Mouse (Mus musculus) E14TG2a.4 (cell line): Measurements from ENCODE around the gene Unc45b.

ENCODE experiments used
- CTCF ChIP-seq: conservative IDR thresholded peaks from 2 replicates; pipeline ENCODE4 v1.5.1; 2014; ENCODE audit warnings: low read length
- NANOG ChIP-seq: IDR thresholded peaks from 2 replicates; pipeline ENCODE4 v1.6.1; 2014; ENCODE audit warnings: borderline replicate concordance, low read length, mixed read lengths
- POU5F1 ChIP-seq: IDR thresholded peaks from 2 replicates; pipeline ENCODE4 v1.6.1; 2014; ENCODE audit warnings: low read length, borderline replicate concordance

- TF ChIP-seq CTCF: no peak
- no peak for TF ChIP-seq POU5F1
- TF ChIP-seq NANOG: no peak
Observed at GRCm38 (mm10) chr11:82929633-82929950, 19.2 kb downstream of the Unc45b start.
